Mouse (Mus musculus): ENCODE results near the gene Sdf2. TPM values are rescaled to one million over a fixed set of nuclear protein-coding genes. Genes with fewer than 3 reads are reported as not detected.

The Sdf2 gene
- polyA plus RNA-seq, 1 experiment: 121 TPM

DNA sequence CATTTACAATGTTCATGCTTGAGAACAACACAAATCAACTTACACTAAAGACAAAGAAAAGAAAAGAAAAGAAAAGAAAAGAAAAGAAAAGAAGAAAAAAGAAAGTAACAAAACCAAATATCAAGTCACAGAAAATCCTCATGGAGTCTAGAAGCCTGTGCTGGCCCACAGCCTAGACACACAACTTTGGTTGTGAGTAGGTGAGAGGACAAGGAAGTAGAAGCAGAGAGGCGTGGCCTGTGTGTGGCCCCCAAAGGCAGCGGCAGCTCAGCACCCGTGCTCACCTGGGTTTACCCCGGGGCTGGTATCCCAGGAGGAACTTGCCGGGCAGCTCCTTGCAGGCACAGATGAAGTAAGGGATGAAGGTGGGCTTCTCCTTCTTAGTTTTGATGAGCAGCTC lies 34.0 kb upstream of the Sdf2 start:
- 91% methylated on average over 5 of the region's 5 CpGs for WGBS
- no peak for DNase-seq
- H3K27ac ChIP-seq (ENCODE audit: insufficient read depth, low read length): no peak overlapping the region

DNA sequence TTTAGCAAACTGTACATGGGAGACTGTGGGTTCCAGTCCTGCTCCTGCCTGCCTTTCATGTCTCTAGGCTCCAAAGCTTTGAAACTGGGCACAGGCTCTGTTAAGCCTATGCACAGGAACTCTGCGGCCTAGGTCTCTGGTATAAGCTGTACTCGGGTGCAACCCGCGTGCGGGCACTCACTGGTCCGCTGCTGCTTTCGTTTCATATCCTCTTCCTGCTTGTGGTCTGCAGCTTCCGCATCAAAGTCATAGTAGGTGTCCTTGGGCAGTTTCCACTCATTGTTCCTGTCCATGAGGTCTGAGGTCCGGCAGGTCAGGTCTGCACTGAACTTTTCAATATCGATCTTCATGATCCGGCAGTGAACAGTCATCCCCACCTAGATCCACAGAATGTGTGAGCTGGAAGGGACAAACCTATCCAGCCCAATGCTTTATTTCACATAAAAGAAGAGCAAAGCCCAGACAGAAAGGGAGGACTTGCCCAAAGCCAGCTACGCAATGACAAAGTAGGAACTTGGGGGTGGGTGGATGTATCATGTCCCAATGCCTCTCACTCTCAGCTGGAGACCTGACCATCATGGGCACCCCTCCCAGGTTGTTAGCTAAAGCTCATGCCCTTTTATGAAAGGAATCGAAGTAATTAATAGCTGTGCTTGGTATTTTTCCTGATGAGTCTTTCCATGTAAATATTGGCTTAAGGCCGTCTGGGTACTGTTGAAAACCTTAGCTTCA lies 32.3 kb upstream of the Sdf2 start:
- DNase-seq: no peak
- Histone ChIP-seq H3K27me3 (ENCODE audit: control insufficient read depth, insufficient read depth, low read length) (no peaks in the 10 kb centered on the region), H3K4me3 (replicated peaks; ENCODE audit: insufficient read depth, low read depth, low read length) (no peak overlapping the region), H3K27ac (ENCODE audit: insufficient read depth, low read length) (no peak overlapping the region), H3K4me1 (ENCODE audit: control insufficient read depth, insufficient read depth, low read length) (no peaks in the 10 kb centered on the region)
- TF ChIP-seq CTCF (IDR thresholded peaks at IDR 0.05; ENCODE audit: borderline replicate concordance, insufficient read depth, low read depth, low read length) (no peak), POLR2A (IDR thresholded peaks at IDR 0.05; ENCODE audit: borderline replicate concordance, insufficient read depth, low read length) (no peak)
- WGBS: 95% methylated on average over 14 of the region's 14 CpGs

More for the DNA sequence above, 34.0 kb upstream of the Sdf2 start:
- no peaks in the 10 kb centered on the region for H3K4me1 ChIP-seq (ENCODE audit: control insufficient read depth, insufficient read depth, low read length)
- TF ChIP-seq CTCF (IDR thresholded peaks at IDR 0.05; ENCODE audit: borderline replicate concordance, insufficient read depth, low read depth, low read length): no peak
- no peak for TF ChIP-seq POLR2A (IDR thresholded peaks at IDR 0.05; ENCODE audit: borderline replicate concordance, insufficient read depth, low read length)
- H3K4me3 ChIP-seq (replicated peaks; ENCODE audit: insufficient read depth, low read depth, low read length): no peak overlapping the region
- no peaks in the 10 kb centered on the region for H3K27me3 ChIP-seq (ENCODE audit: control insufficient read depth, insufficient read depth, low read length)

DNA sequence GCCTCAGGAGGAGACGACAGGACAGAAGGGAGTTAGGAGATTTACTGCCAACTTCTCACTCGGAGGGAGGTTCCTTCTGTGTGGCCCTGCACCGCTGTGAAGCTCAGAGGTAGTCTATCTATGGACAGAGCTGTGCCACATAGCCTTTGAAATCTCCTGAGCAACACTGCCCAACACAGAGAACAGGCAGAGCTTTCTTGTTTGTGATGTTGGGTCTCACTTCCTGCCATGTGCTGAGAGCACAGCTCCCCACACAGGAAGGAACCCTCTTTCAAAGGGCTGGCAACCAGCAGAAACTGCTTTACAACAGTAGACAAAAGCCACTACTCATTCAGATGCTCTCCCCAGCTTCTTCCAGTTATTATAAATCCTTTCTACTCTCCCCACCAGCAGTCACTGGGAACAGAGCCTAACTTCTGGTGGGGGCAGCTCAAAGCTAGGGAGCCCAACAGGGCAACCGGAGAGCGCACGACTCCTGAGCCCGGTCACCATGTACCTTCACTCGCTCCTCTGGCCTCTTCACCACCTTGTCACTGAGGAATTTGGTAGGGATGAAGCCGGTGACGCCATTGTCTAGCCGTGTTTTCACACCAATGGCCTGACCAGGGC lies 29.7 kb upstream of the Sdf2 start:
- DNase-seq: peak in 1 of 2 experiments; percentile 36
- Histone ChIP-seq H3K4me3 (replicated peaks; ENCODE audit: insufficient read depth, low read depth, low read length) (no peak overlapping the region), H3K27ac (ENCODE audit: insufficient read depth, low read length) (no peak overlapping the region), H3K27me3 (ENCODE audit: control insufficient read depth, insufficient read depth, low read length) (no peaks in the 10 kb centered on the region), H3K4me1 (ENCODE audit: control insufficient read depth, insufficient read depth, low read length) (no peaks in the 10 kb centered on the region)
- TF ChIP-seq CTCF (IDR thresholded peaks at IDR 0.05; ENCODE audit: borderline replicate concordance, insufficient read depth, low read depth, low read length): no peak
- 67% methylated on average over 11 of the region's 11 CpGs for WGBS

DNA sequence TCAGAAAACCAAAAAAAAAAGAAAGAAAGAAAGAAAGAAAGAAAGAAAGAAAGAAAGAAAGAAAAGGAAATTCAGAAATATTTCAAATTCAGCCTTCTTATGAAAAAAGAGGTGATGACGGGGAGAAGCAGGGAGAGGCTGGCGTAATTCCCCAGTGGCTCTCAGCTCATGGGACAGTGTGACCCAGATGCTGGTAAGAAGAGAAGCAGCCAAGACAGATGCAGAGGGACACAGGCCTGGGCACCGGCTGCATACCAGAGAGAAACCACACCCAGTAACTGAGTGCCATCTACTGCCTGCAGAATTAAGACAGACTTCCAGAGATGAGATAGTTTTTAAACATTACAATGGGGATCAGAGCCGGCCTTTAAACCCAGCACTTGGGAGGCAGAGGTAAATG lies 22.0 kb upstream of the Sdf2 start:
- H3K27ac ChIP-seq (ENCODE audit: insufficient read depth, low read length): no peak overlapping the region
- 80% methylated on average over 4 of the region's 4 CpGs for WGBS
- H3K4me1 ChIP-seq (ENCODE audit: control insufficient read depth, insufficient read depth, low read length): no peaks in the 10 kb centered on the region
- DNase-seq: no peak
- no peak overlapping the region for H3K4me3 ChIP-seq (replicated peaks; ENCODE audit: insufficient read depth, low read depth, low read length)
- no peak for TF ChIP-seq POLR2A (IDR thresholded peaks at IDR 0.05; ENCODE audit: borderline replicate concordance, insufficient read depth, low read length)
- no peak for TF ChIP-seq CTCF (IDR thresholded peaks at IDR 0.05; ENCODE audit: borderline replicate concordance, insufficient read depth, low read depth, low read length)
- no peaks in the 10 kb centered on the region for H3K27me3 ChIP-seq (ENCODE audit: control insufficient read depth, insufficient read depth, low read length)

DNA sequence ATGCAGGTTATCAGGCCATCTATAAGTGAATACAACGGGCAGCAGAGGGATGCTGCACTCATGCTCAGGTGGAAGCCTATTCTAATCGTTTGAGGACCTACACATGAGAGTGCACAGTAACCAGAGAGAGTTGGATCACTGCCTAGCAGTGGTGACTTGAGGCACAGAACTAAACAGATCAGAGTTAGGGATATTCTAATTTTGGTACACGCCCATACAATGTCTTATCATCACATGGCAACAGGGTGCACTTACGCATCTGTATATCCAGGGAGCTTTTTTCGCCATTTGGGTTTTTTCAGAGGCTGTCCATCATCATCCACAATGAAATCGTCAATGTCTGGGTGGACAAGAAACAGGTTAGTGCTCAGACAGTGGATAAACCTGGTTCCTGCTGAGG lies 14.0 kb upstream of the Sdf2 start:
- H3K27me3 ChIP-seq (ENCODE audit: control insufficient read depth, insufficient read depth, low read length): no peaks in the 10 kb centered on the region
- no peak overlapping the region for H3K4me3 ChIP-seq (replicated peaks; ENCODE audit: insufficient read depth, low read depth, low read length)
- H3K27ac ChIP-seq (ENCODE audit: insufficient read depth, low read length): no peak overlapping the region
- WGBS: 92% methylated on average over 6 of the region's 6 CpGs
- TF ChIP-seq POLR2A (IDR thresholded peaks at IDR 0.05; ENCODE audit: borderline replicate concordance, insufficient read depth, low read length) (no peak), CTCF (IDR thresholded peaks at IDR 0.05; ENCODE audit: borderline replicate concordance, insufficient read depth, low read depth, low read length) (no peak)
- DNase-seq: no peak
- H3K4me1 ChIP-seq (ENCODE audit: control insufficient read depth, insufficient read depth, low read length): no peaks in the 10 kb centered on the region

DNA sequence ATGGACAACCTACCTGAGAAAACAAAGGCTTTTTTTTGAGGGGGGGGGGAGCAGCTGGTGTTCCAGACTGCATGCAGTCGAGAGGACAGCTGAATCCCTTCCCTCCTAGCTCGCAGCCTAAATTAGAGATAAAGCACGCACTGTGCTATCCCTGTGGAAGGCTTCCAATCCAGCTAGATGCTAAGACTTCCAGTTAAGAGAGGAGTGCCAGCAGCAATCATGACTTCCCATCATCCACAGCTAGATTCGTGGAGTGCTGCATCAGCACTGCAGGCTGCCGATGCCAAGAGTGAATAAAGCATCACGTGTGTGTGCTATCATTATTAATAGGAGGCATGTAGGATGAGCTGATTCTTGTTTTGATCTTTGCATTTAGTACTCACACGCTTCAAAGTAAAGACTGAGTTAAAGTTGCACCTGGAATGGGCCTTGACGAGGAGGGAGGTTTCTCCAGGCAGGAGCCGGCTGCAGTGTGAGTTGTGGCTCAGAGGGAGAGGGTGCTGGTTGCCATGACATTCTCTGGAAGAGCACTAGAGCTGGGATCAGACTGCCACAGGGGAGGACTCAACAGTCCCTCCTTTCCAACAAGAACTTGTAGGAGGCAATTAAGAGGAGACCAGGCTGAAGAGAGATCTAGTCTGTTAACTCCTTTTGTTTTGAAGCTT lies 5.2 kb upstream of the Sdf2 start:
- H3K27me3 ChIP-seq (ENCODE audit: control insufficient read depth, insufficient read depth, low read length): no peaks in the 10 kb centered on the region
- no peak for DNase-seq
- H3K4me1 ChIP-seq (ENCODE audit: control insufficient read depth, insufficient read depth, low read length): peaks cover 12% of the 10 kb centered on the region; the same call in 1 of the 2 replicates
- no peak for TF ChIP-seq POLR2A (IDR thresholded peaks at IDR 0.05; ENCODE audit: borderline replicate concordance, insufficient read depth, low read length)
- TF ChIP-seq CTCF (IDR thresholded peaks at IDR 0.05; ENCODE audit: borderline replicate concordance, insufficient read depth, low read depth, low read length): no peak
- WGBS: 25% methylated on average over 9 of the region's 9 CpGs
- no peak overlapping the region for H3K27ac ChIP-seq (ENCODE audit: insufficient read depth, low read length)
- no peak overlapping the region for H3K4me3 ChIP-seq (replicated peaks; ENCODE audit: insufficient read depth, low read depth, low read length)

DNA sequence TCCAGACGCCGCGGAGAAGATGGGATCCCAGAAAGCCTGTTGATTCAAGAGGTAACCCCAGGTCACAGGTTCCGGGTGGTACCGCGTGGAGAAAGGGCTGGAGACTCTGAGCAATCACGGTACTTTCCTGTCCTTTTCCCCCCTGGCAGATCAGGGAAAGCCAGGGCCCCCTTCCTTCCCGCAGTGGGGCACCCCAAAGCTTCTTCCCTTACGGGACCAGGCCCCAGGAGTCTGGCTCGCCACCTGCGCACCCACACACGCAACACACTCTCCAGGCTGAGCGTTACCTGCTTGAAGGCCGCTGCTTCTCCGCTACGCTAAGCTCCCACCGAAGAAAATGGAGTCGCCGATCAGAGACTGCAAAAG lies 302 bp upstream of the Sdf2 start:
- TF ChIP-seq POLR2A (IDR thresholded peaks at IDR 0.05; ENCODE audit: borderline replicate concordance, insufficient read depth, low read length) (no peak), CTCF (IDR thresholded peaks at IDR 0.05; ENCODE audit: borderline replicate concordance, insufficient read depth, low read depth, low read length) (no peak)
- no peaks in the 10 kb centered on the region for H3K27me3 ChIP-seq (ENCODE audit: control insufficient read depth, insufficient read depth, low read length)
- under 1% methylated on average over 19 of the region's 19 CpGs for WGBS
- DNase-seq: no peak
- peak overlapping the region; percentile 98 for H3K4me3 ChIP-seq (replicated peaks; ENCODE audit: insufficient read depth, low read depth, low read length)
- peaks cover 17% of the 10 kb centered on the region for H3K4me1 ChIP-seq (ENCODE audit: control insufficient read depth, insufficient read depth, low read length)
- peak overlapping the region; percentile 76 for H3K27ac ChIP-seq (ENCODE audit: insufficient read depth, low read length)
